13 mouse cellular contexts compared by ENCODE assay signal in the genomic region with DNA sequence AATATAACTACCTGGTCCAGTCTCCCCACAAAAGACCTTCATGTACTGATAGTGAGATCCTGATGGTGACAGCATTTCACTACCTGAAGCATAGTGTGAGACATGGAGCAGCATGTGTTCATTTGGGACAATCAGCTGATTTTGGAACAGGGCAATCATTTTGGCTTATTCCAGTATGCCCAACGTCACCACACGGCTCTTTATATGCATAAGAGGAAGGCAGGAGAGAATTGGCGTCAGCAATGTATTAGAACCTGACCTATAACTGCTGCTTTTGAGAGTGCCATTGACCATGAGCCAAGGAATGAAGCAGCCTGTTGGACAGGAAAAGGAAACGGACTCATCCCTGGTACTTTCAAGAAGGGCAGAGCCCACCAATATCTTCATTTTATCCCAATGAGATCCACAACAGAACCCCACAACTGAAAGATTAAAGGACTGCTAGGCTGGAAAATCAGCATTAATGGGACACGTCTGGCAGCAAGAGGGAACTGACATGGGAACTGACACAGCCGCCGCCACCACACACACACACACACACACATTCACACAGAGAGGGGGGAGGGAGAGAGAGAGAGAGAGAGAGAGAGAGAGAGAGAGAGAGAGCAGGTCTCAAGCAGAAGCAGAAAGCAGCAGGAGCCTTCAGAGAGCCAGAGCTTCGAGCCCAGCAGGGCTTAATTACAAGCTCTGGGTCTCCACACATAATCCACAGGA.
A peak's percentile ranks its signal among the peaks of the same experiment; 100 is the strongest.
DNase-seq lines count a peak whose midpoint lies in the region; ATAC-seq and TF ChIP-seq lines count a peak whose summit lies in the region.
"Had no signal": no experiment of that assay in that cellular context is flagged by ENCODE, and none has a peak within 500 bp of the region (broad histone marks: within the 10 kb centered on the region; RNA-seq: fewer than 3 reads in every experiment).

No protein-coding gene starts in this region.

- no peak overlapping the region for H3K4me3 ChIP-seq in forebrain, postnatal 0 days (ENCODE audit: low read depth, low read length)
- H3K4me3 ChIP-seq in forebrain, embryonic 10.5 days = no peak overlapping the region
- H3K4me3 ChIP-seq in hindbrain, embryonic 10.5 days = no peak overlapping the region
- H3K4me3 ChIP-seq in midbrain, embryonic 12.5 days = no peak overlapping the region
- H3K4me3 ChIP-seq: heart, embryonic 15.5 days had no signal

- no peaks in the 10 kb centered on the region for H3K36me3 ChIP-seq in forebrain, postnatal 0 days (ENCODE audit: insufficient read depth)
- H3K36me3 ChIP-seq in forebrain, embryonic 10.5 days (replicated peaks) = no peaks in the 10 kb centered on the region
- no peaks in the 10 kb centered on the region for H3K36me3 ChIP-seq in hindbrain, embryonic 10.5 days
- H3K36me3 ChIP-seq in midbrain, embryonic 12.5 days = no peaks in the 10 kb centered on the region
- H3K36me3 ChIP-seq: heart, embryonic 15.5 days had no signal

- no peak for DNase-seq in forebrain, postnatal 0 days
- no peak for DNase-seq in forebrain, embryonic 10.5 days (ENCODE audit: extremely low spot score, low spot score)
- DNase-seq in brain, embryonic 14.5 days (ENCODE audit: low read depth) = peak; percentile 43
- no peak for DNase-seq in hindbrain, embryonic 10.5 days (ENCODE audit: low spot score)
- DNase-seq in thymus, postnatal 25 days = no peak
- DNase-seq in thymus, postnatal 0 days (ENCODE audit: low spot score) = no peak
- DNase-seq: adrenal gland, postnatal 14 days; kidney, postnatal 25 days; right cerebral cortex, postnatal 14 days had no signal

- no peak for TF ChIP-seq CTCF in forebrain, postnatal 0 days (IDR thresholded peaks at IDR 0.05; ENCODE audit: low read depth)
- TF ChIP-seq CTCF in brain, embryonic 14.5 days (IDR thresholded peaks at IDR 0.05; ENCODE audit: borderline replicate concordance, extremely low read depth, insufficient read depth, insufficient read length) = no peak

- H3K9ac ChIP-seq in forebrain, postnatal 0 days = no peak overlapping the region
- no peak overlapping the region for H3K9ac ChIP-seq in midbrain, embryonic 12.5 days (replicated peaks)
- H3K9ac ChIP-seq: heart, embryonic 15.5 days had no signal

- H3K4me2 ChIP-seq in forebrain, postnatal 0 days (ENCODE audit: low read depth) = no peak overlapping the region
- H3K4me2 ChIP-seq in midbrain, embryonic 12.5 days (replicated peaks) = no peak overlapping the region
- H3K4me2 ChIP-seq: heart, embryonic 15.5 days had no signal

- ATAC-seq in forebrain, postnatal 0 days = peak; percentile 32; the same call in 1 of the 2 replicates
- peak; percentile 27; the same call in 1 of the 2 replicates for ATAC-seq in midbrain, embryonic 12.5 days (ENCODE audit: low FRiP score, low read depth)

- H3K9me3 ChIP-seq in forebrain, postnatal 0 days (ENCODE audit: low read length) = no peaks in the 10 kb centered on the region
- no peaks in the 10 kb centered on the region for H3K9me3 ChIP-seq in forebrain, embryonic 10.5 days
- no peaks in the 10 kb centered on the region for H3K9me3 ChIP-seq in hindbrain, embryonic 10.5 days
- H3K9me3 ChIP-seq in midbrain, embryonic 12.5 days = no peaks in the 10 kb centered on the region
- H3K9me3 ChIP-seq: G1E; heart, embryonic 15.5 days had no signal

- no peak overlapping the region for H3K27ac ChIP-seq in forebrain, postnatal 0 days (ENCODE audit: low read depth, low read length)
- H3K27ac ChIP-seq in forebrain, embryonic 10.5 days = no peak overlapping the region
- peak overlapping the region; percentile 35; the same call in 1 of the 2 replicates for H3K27ac ChIP-seq in hindbrain, embryonic 10.5 days
- no peak overlapping the region for H3K27ac ChIP-seq in midbrain, embryonic 12.5 days (replicated peaks)
- H3K27ac ChIP-seq: heart, embryonic 15.5 days; macrophage had no signal

- 0 out of 2 replicates have a peak, but pooled peaks cover 3% of the 10 kb centered on the region for H3K4me1 ChIP-seq in forebrain, postnatal 0 days (ENCODE audit: insufficient read depth)
- H3K4me1 ChIP-seq in forebrain, embryonic 10.5 days = peaks cover 31% of the 10 kb centered on the region
- peaks cover 32% of the 10 kb centered on the region for H3K4me1 ChIP-seq in hindbrain, embryonic 10.5 days (replicated peaks)
- H3K4me1 ChIP-seq in midbrain, embryonic 12.5 days = peaks cover 15% of the 10 kb centered on the region

- H3K27me3 ChIP-seq in forebrain, postnatal 0 days (ENCODE audit: insufficient read depth, low read length) = no peaks in the 10 kb centered on the region
- H3K27me3 ChIP-seq in forebrain, embryonic 10.5 days (ENCODE audit: poor library complexity, severe bottlenecking) = no peaks in the 10 kb centered on the region
- no peaks in the 10 kb centered on the region for H3K27me3 ChIP-seq in hindbrain, embryonic 10.5 days (ENCODE audit: insufficient read depth, poor library complexity, severe bottlenecking)
- no peaks in the 10 kb centered on the region for H3K27me3 ChIP-seq in midbrain, embryonic 12.5 days
- H3K27me3 ChIP-seq: heart, embryonic 15.5 days had no signal

- no peak for TF ChIP-seq POLR2A in brain, embryonic 14.5 days (IDR thresholded peaks at IDR 0.05; ENCODE audit: borderline replicate concordance, extremely low read depth, insufficient read depth, insufficient read length, poor library complexity, severe bottlenecking)

- WGBS in forebrain, postnatal 0 days = 47% methylated on average over 8 of the region's 8 CpGs
- 70% methylated on average over 8 of the region's 8 CpGs for WGBS in forebrain, embryonic 10.5 days
- WGBS in hindbrain, embryonic 10.5 days = 73% methylated on average over 8 of the region's 8 CpGs
- WGBS in midbrain, embryonic 12.5 days = 70% methylated on average over 8 of the region's 8 CpGs
